Mouse (Mus musculus): ENCODE results near the gene Pitpnm1.
"Not testable (repeated sequence)": the region's sequence is repeated elsewhere in the genome, so short reads cannot be mapped to it uniquely, and the experiment has no call there.

Pitpnm1 gene

DNA sequence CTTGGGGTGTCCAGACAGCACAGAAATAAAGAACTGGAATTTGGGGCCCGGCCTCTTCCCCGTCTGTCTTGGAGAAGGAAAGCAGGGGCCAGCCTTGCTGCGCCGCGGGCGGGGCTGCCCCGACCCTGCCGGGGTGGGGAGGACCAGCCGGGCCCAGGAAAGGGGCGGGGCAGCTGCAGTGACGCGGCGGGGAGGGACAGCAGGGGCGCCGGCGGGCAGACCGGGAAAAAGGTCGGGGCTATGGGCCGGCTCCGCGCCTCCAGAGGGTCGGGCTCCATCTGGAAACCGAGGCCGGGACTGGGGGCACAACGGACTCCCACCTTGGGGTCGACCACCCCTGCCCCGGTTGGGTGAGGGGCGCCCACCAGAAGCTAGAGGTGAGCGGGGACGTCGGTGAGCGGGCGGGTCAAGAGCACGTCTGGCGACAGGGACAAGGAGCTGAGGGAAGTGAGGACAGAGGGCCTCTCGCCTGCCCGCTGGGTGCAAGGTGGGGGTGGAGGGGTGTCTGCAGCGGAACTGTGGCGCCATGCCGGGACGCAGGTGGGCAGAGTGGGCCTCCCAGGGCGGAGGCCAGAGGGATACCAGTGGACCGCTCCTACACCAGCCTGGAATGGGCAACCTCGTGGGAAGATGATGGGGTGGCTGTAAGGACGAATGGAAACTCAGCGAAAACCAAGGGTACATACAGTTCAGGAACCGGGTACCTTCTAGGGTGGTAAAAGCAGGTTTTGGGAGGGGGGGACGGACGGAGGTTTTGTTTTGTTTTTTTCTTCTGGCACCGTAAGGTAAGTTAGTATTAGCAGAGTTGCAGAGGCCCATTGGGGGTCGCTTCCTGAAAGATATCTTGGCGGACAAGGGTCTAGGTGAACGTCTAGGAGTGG lies at the start of gene Pitpnm1:
Pitpnm1 (plus strand) TSS at position 162 of the 881 bp plus-strand sequence.
- in situ Hi-C loops (cut with MboI; ENCODE audit: low pct_unique_long_range_greater_than_20kb in 1 of 2, low sequenced_read_pairs in 2 of 2, unreplicated experiment in 1 of 2) = no loop called here

DNA sequence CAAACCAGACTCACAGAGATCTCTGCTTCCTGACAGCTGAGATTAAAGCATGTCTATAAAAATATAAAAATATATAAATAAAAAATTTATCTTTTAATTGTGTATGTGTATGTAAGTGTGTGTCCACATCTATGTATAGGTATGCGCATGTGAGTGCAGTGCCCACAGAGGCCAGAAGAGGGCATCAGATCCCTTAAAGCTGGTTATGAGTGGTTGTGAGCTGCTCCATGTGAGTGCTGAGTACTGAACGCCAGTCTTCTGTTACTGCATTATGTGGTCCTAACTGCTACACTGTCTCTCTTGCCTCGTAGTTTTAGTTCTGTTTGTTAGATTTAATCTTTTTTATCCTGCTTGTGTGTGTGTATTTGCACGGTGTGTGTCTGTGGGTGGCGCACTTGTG lies 48.8 kb upstream of the Pitpnm1 start:
- in situ Hi-C loops (cut with MboI; ENCODE audit: low pct_unique_long_range_greater_than_20kb in 1 of 2, low sequenced_read_pairs in 2 of 2, unreplicated experiment in 1 of 2) = no loop called here

DNA sequence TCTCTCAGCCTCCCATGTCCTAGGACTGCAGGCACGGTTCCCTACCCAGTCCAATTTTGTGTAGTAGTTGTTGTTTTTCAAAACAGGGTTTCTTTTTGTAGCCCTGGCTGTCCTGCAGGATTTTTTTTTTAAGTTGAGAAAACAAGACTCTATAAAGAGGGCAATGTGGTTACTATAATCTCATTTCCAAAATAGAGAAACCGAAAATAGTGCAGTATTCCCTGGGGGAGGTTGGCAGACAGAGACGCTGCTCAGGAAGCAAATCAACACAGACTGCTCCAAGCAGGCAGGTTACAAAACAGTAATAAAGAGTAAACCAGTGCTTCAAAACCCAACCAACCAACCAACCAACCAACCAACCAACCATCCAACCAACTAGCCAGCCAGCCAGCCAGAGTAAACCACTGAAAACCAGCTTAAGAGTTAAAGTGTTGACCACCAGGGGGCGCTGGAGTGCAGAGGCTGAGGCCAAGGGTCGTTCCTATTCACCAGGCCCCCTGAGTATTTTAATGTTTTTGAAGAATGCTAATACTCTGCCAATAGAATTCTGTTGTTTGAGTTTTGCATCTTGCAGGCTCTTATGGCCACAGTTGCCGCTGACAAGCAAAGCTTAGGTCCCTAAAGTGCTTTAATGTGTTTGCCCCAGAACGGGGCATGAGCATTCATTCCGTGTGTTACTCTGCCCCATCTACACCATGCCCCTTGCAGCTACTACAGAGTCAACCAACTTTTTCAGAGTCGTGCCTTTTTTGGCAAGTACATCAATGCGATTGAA lies 47.9 kb upstream of the Pitpnm1 start:
- in situ Hi-C loops (cut with MboI; ENCODE audit: low pct_unique_long_range_greater_than_20kb in 1 of 2, low sequenced_read_pairs in 2 of 2, unreplicated experiment in 1 of 2) = no loop called here

DNA sequence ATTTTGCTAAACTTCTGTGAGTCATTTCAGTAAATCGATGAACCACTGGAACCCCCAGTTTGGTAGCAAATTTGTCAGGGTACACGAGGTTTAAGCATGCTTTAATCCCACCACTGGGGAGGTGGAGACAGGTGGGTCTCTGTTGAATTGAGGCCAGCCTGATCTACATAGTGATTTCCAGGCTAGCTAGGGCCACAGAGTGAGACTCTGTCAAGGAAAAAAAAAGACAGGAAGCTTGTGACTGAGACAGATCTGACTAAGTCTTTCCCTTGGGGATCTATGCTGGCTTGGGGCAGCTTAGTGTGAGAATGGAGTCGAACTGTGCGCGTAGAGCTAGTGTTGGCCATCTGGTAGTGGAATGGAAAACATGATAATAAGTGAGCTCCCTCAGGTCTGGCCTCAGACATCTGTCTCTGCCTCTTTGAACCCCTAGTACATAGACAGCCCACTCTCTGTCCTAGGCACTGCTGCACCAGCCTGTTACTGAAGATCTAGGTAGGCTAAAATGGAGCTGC lies 47.2 kb upstream of the Pitpnm1 start:
- in situ Hi-C loops (cut with MboI; ENCODE audit: low pct_unique_long_range_greater_than_20kb in 1 of 2, low sequenced_read_pairs in 2 of 2, unreplicated experiment in 1 of 2) = no loop called here

DNA sequence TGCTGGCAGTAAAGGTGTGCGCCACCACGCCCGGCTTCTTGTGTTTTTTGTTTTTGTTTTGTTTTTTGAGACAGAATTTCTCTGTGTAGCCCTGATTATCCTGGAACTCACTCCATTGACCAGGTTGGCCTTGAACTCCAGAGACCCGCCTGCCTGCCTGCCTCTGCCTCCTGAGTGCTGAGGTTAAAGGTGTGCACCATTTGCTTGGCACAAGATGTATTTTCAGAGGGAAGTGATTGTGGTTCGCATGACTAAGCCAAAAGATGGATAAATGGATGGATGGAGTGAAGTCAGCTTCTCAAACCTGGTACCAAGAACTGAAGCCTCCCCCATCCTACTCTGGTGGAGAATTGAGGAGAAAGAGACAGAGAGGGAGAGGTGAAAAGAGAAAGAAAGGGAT lies 45.2 kb upstream of the Pitpnm1 start:
- in situ Hi-C loops (cut with MboI; ENCODE audit: low pct_unique_long_range_greater_than_20kb in 1 of 2, low sequenced_read_pairs in 2 of 2, unreplicated experiment in 1 of 2) = no loop called here

DNA sequence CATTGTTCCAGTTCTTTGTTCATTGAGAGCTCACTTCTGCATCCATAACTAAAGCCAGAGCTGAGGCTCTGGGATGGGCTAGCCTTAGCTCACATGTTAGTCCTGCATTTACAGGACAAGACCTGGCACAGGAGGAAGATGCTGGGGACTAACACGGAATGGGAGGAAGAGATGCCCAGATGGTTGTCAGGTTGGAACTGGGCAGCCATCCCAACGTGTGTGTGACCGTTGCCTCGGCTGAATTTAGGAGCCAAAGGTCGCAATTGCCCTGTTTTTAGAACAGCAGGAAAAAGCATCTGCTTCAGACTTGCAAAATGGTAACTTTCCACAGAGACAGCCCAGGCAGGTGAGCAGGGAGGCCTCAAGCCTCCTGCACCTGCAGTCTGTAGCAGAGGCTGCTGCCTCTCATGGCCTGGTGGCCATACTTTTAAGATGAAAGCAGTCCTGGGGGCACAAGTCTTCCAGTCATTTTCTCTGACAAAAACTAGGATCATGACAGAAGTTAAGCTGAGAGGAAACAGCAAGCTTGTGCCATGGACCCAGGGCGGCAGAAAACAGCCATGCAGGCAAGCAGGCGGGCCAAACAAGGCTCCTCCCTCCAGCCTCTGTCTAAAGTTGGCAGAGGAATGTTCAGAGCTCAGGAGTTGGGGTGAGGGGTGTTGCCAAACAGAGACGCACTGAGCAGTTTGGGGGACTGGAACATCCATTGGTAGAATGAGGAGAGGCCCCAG lies 44.4 kb upstream of the Pitpnm1 start:
- in situ Hi-C loops (cut with MboI; ENCODE audit: low pct_unique_long_range_greater_than_20kb in 1 of 2, low sequenced_read_pairs in 2 of 2, unreplicated experiment in 1 of 2) = no loop called here

DNA sequence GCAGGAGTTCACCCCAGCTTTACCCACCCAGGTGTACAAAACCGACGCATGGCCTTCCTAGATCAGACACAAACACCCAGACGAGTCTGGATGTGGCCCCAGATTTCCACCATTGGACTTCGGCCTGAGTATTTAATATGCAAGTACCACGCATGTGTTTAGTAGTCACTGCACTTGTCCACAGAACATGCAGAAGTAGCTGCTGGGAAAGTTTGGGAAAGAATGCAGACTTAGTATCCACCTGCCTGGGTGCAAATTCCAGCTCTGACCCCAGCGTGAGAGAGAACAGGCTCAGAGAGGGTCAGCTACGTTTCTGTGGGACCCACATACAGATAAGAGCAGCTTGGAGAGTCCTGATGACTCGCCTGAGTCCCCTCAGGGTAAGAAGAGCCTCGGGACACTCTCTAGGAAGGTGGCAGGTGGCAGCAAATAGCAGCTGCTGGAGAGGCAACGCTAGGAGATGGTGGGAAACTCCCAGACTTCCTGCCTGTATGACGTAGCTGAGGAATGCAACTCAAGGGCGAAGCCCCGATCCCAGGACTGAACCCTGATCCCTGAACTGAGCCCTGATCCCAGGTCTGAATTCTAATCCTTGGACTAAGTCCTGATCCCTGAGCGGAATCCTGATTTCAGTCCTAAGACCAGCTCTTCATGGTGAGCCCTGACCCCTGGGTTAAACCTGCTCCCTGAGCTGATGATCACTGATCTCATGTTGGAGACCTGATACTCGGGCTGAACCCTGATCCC lies 43.7 kb upstream of the Pitpnm1 start:
- in situ Hi-C loops (cut with MboI; ENCODE audit: low pct_unique_long_range_greater_than_20kb in 1 of 2, low sequenced_read_pairs in 2 of 2, unreplicated experiment in 1 of 2) = no loop called here

DNA sequence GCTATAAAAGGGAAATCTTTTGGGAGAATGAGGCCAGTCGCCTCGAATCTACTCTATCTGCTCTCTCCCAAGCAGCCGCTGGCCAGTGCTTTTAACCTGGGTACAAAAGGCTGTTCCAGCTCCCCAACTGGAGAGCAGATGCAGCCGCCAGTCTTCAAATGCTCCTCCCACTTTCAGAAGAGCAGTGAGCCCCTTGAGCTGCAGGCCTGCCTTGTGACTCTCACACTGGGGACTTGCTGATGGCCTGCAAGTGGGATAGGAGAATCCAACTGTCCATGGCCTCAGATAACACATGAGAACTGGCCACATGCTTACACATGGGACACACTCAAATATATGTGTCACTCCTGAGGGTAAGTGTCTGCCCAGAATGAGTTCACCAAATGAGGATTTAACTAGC lies 43.1 kb upstream of the Pitpnm1 start:
- in situ Hi-C loops (cut with MboI; ENCODE audit: low pct_unique_long_range_greater_than_20kb in 1 of 2, low sequenced_read_pairs in 2 of 2, unreplicated experiment in 1 of 2) = no loop called here

DNA sequence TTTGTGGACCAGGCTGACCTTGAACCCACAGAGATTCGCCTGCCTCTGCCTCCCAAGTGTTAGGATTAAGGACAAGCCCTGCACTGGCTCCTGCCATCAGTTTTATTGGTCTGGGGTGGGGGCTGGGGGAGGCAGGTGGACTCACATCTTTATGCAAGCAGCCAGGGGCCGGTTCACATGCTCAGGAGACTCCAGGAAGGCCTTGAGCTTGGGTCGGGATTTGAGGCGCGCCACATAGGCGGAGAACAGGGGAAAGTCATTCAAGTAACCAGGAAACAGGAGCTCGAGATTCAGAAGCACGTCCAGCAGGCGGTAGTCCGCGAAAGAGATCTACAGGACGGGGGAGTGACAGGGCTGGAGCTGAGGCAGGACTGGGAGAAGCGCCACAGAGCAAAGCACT lies 42.4 kb upstream of the Pitpnm1 start:
- in situ Hi-C loops (cut with MboI; ENCODE audit: low pct_unique_long_range_greater_than_20kb in 1 of 2, low sequenced_read_pairs in 2 of 2, unreplicated experiment in 1 of 2) = no loop called here

DNA sequence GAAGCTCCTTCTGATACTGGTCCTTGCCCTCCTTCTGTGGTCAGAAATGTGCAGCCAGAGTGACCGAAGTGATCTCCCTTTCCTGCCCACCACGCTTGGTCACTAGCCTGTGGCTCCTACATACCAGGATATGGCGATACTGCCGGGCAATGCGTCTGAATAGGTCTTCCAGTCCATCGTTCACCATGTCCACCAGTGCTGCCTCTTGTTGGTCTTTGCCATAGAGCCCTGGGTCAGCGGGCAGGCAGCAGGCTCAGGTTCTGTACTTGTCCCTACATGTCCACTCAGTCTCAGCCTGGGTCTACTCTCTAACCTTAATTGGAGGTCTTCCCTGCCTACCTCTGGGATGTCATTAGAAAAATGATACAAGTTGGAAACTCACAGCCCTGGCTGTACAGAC lies 41.8 kb upstream of the Pitpnm1 start:
- in situ Hi-C loops (cut with MboI; ENCODE audit: low pct_unique_long_range_greater_than_20kb in 1 of 2, low sequenced_read_pairs in 2 of 2, unreplicated experiment in 1 of 2) = no loop called here

DNA sequence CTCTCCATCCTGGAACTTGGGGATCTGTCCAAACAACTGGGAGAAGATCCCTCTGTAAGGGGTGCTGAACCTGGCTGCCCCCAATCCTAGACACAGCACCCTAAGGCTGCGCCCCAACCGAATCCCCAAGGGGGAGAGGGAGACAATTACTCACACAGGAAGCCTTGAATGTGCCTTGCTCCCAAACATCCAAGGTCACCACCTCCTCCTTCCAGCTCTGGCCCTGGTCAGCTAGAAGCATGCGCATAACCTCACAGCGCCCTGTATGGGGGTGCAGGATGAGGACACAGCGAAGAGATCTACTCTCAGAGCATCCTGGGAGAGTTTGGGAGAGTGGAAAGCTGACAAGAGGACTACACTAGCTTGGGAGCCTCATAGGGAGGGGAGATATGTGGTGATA lies 41.2 kb upstream of the Pitpnm1 start:
- in situ Hi-C loops (cut with MboI; ENCODE audit: low pct_unique_long_range_greater_than_20kb in 1 of 2, low sequenced_read_pairs in 2 of 2, unreplicated experiment in 1 of 2) = no loop called here

DNA sequence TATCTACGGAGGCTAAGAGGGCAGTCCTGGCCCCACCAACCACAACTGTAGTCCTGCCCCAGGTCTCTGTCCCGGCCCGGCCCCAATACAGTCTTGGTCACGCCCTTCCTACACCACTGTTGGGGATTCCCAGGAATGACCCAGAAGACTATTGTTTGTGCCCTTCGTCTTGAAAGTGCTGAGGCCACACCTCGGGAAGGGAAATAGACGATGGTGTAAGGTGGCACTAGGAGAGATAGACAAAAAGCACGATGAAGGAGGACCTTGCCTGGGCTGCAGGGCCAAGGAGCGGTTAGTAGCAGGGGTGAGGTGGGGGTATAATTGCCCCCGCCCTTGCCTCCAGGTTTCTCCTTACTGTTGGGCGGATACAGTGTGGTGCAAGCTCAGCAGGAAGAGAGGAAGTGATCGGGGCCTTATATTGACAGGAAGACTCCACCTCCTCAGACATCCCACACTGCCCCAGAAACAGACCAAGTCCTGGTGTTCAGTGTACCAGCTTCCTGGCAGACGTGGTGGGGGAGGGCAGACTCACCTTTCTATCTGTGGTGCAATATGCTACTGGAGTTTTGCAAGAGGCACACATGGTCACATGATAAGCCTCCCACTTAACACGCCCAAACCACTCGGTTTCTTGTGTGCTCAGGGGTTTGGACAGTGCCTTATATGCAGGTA lies 40.6 kb upstream of the Pitpnm1 start, which contains the start of gene Gstp3:
Gstp3 (minus strand) TSS at position 501 of the 672 bp plus-strand sequence.
- in situ Hi-C loops (cut with MboI; ENCODE audit: low pct_unique_long_range_greater_than_20kb in 1 of 2, low sequenced_read_pairs in 2 of 2, unreplicated experiment in 1 of 2) = no loop called here

DNA sequence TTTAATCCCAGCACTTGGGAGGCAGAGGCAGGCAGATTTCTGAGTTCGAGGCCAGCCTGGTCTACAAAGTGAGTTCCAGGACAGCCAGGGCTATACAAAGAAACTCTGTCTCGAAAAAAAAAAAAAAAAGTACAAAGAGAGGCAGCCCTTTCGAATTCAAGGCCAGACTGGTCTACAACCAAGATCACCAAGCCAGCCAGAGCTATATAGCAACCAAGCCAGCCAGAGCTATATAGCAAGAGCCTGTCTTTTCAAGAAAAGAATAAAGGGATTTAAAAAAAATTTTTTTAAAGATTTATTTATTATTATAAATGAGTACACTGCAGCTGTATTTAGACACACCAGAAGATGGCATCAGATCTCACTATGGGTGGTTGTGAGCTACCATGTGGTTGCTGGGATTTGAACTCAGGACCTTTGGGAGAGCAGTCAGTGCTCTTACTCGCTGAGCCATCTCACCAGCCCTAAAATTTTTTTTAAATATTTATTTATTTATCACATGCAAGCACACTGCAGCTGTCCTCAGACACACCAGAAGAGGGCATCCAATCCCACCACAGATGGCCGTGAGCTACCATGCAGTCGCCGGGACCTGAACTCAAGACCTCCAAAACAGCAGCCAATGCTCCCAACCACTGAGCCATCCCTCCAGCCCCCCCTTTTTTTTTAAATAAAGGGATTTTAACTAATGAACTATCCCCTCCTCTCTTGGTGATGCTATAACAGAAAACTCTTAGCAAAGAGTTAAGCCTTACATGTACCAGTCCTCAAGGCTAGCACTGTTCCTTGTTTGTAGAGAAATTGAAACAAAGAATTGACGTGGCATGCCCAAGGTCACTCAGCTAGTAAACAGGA lies 39.5 kb upstream of the Pitpnm1 start:
- in situ Hi-C loops (cut with MboI; ENCODE audit: low pct_unique_long_range_greater_than_20kb in 1 of 2, low sequenced_read_pairs in 2 of 2, unreplicated experiment in 1 of 2) = not testable (repeated sequence)

DNA sequence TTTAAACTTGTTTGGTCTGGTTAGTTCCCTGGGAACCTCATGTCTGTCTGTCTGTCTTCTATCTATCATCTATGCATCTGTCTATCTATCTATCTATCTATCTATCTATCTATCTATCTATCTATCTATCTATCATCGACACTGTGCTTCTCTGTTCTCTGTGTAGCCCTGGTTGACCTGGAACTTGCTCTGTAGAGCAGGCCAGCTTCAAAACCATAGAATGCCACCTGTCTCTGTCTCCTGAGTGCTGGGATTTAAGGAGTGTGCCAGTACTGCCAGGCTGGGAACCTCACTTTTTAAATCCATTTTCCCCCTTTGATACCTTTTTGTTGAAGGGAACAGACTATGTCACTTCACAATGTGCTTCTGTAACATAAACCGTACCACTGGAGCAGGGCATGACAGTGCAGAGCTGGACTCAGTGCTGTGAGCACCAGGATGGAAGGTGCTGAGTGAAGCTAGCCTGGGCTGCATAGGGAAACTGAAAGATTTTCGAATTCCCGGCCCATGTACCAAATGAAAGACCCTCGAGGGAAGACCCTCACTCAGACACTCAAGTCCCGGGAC lies 38.8 kb upstream of the Pitpnm1 start:
- in situ Hi-C loops (cut with MboI; ENCODE audit: low pct_unique_long_range_greater_than_20kb in 1 of 2, low sequenced_read_pairs in 2 of 2, unreplicated experiment in 1 of 2) = no loop called here

DNA sequence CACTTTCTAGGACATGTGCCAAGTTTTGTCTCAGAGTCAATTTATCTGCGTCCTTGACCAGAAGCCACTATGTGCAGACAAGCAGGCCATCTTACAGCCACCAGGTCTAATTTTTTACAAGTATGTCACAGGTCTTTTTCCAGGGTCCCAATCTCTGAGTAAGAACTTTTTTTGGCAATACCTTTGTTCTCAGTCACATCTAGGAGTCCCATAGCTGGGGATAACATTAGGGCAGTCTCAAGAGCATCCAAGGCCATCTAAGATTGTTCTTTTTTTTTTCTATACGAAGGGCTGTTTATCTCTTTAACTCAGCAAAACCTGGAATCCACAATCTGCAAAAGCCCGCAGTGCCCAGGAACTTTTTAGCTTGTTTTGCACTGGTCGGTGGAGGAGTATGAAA lies 36.4 kb upstream of the Pitpnm1 start:
- in situ Hi-C loops (cut with MboI; ENCODE audit: low pct_unique_long_range_greater_than_20kb in 1 of 2, low sequenced_read_pairs in 2 of 2, unreplicated experiment in 1 of 2) = not testable (repeated sequence)

DNA sequence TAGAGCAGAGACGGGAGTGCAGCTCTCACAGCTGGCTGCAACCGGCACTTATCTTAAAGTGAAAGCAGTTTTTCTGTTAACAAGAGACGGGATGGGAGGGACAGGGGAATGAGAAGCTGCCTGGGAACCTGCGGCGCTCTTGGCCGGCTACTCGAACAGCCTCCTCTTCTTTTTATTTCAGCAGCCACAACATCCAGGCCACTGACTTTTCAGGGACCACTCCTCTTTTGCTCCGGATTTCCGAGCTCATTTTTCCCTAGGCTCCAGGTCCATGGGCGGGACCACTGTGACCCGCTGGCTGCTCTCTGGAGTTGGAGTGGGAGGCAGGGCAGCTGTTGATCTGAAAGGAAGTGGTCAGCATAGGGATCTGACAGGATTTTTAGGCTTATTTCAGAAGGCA lies 35.3 kb upstream of the Pitpnm1 start:
- in situ Hi-C loops (cut with MboI; ENCODE audit: low pct_unique_long_range_greater_than_20kb in 1 of 2, low sequenced_read_pairs in 2 of 2, unreplicated experiment in 1 of 2) = not testable (repeated sequence)

DNA sequence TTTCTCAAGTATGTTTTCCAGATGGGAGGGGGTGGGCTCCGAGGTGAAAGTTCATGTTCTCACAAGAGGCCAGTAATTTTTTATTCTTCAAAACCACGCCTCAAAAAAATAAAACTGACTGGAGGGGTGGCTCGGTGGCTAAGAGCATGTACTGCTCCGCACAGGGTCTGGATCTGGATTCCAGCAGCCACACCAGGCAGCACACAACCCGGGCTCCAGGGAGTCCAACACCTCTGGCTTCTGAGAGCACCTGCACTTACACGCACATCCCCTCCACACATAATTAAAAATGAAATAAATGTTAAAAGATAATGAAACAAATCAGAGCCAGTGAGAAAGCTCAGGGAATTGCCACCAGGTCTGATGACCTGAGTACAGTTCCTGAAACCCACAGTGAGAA lies 33.5 kb upstream of the Pitpnm1 start:
- in situ Hi-C loops (cut with MboI; ENCODE audit: low pct_unique_long_range_greater_than_20kb in 1 of 2, low sequenced_read_pairs in 2 of 2, unreplicated experiment in 1 of 2) = no loop called here

Measured in mouse embryonic stem cell (cell line).